Mouse (Mus musculus): ENCODE results near the gene Ddx17. TPM values are rescaled to one million over a fixed set of nuclear protein-coding genes. Genes with fewer than 3 reads are reported as not detected.
A peak's percentile ranks its signal among the peaks of the same experiment; 100 is the strongest.

Gene Ddx17
- polyA plus RNA-seq, 1 experiment from 2014 or later = 109 TPM

DNA sequence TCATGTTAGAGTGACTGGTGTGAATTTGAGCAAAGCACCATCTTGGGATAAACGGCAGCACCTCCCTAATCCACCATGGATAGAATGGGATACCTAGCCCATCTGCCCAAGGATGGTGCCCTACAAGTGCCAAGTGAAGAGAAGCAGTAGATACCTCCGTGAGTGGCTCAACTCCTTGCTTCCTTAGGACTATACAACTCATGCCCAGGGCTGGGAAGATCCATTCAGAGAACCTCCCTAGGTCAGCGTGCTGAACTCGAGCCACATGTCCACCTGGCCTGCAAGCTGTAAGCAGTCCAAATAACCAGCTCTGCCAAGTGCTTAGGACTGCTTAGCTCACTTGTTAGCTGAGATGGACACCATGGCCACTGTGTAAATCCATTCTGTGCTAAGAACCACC, 19.3 kb downstream of the Ddx17 start:
- no peaks in the 10 kb centered on the region for H3K9me3 ChIP-seq (ENCODE audit: control insufficient read depth, low read length)
- 85% methylated on average over 4 of the region's 4 CpGs for WGBS
- no peak for DNase-seq (ENCODE audit: low spot score)
- H3K27me3 ChIP-seq (ENCODE audit: control insufficient read depth, insufficient read depth, low read length) = no peaks in the 10 kb centered on the region
- no peak overlapping the region for H3K9ac ChIP-seq (ENCODE audit: low read length)
- peaks cover 22% of the 10 kb centered on the region for H3K36me3 ChIP-seq (ENCODE audit: control insufficient read depth, insufficient read depth, low read length)
- H3K4me2 ChIP-seq (ENCODE audit: low read depth, low read length, severe bottlenecking) = no peak overlapping the region
- H3K27ac ChIP-seq (ENCODE audit: low read depth, low read length) = no peak overlapping the region
- no peaks in the 10 kb centered on the region for H3K4me1 ChIP-seq (replicated peaks; ENCODE audit: control insufficient read depth, insufficient read depth, low read length)
- ATAC-seq (replicated peaks; ENCODE audit: low FRiP score) = no peak; the same call in 1 of the 2 replicates
- no peak overlapping the region for H3K4me3 ChIP-seq (ENCODE audit: low read depth, low read length)

DNA sequence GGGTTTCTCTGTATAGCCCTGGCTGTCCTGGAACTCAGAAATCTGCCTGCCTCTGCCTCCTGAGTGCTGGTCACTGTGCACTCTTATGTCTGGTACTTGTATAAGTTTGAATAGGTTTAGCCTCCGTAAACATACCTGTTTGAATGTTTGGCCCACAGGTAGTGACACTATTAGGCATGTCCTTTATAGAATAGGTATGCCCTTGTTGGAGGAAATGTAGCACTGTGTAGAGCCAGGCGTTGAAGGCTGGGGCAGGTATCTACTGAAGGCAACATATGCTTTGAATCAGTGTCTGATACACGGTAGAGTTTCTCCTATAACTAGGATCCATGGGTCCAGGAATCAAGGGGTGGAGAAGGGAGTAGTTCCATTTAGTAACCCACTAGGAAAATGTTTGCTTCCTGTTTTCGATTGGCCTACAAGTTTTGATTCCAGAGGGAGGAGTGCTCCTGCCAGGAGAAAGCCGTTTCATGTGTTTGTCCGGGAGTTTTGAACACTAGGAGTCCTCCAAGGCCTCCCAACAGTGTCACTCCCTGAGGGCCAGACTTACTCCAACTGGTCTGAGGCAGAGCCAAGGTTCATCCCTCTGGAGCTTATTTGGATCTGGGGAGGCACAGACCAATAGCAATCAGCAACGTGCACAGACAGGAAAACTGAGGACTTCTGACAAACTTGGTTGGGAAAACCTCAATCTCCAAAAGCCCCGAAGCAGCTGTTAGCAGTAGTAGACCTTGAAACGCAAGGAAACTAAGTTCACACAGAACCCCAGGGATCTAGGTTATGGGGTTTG, 20.4 kb downstream of the Ddx17 start:
- H3K4me2 ChIP-seq (ENCODE audit: low read depth, low read length, severe bottlenecking) = no peak overlapping the region
- no peak overlapping the region for H3K9ac ChIP-seq (ENCODE audit: low read length)
- H3K27ac ChIP-seq (ENCODE audit: low read depth, low read length) = no peak overlapping the region
- H3K4me3 ChIP-seq (ENCODE audit: low read depth, low read length) = no peak overlapping the region
- peaks cover 18% of the 10 kb centered on the region for H3K36me3 ChIP-seq (ENCODE audit: control insufficient read depth, insufficient read depth, low read length)
- 72% methylated on average over 9 of the region's 9 CpGs for WGBS
- no peak for DNase-seq (ENCODE audit: low spot score)
- no peaks in the 10 kb centered on the region for H3K9me3 ChIP-seq (ENCODE audit: control insufficient read depth, low read length)
- no peaks in the 10 kb centered on the region for H3K27me3 ChIP-seq (ENCODE audit: control insufficient read depth, insufficient read depth, low read length)
- no peaks in the 10 kb centered on the region for H3K4me1 ChIP-seq (replicated peaks; ENCODE audit: control insufficient read depth, insufficient read depth, low read length)
- ATAC-seq (replicated peaks; ENCODE audit: low FRiP score) = no peak

DNA sequence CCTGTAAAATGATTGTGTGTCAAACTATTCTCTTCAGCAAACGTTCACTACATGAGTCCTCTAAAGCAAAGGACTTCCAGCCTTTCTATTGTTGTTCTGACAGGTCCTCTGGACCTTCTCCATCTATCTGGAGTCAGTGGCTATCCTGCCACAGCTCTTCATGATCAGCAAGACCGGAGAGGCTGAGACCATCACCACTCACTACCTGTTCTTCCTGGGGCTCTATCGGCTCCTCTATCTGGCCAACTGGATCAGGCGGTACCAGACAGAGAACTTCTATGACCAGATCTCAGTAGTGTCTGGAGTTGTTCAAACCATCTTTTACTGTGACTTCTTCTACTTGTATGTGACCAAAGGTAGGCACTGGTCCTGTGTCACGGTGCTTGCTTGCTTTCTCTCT, 21.0 kb downstream of the Ddx17 start:
- WGBS = 91% methylated on average over 5 of the region's 5 CpGs
- no peak overlapping the region for H3K27ac ChIP-seq (ENCODE audit: low read depth, low read length)
- DNase-seq (ENCODE audit: low spot score) (no peak), ATAC-seq (replicated peaks; ENCODE audit: low FRiP score) (no peak)
- no peak overlapping the region for H3K4me3 ChIP-seq (ENCODE audit: low read depth, low read length)
- peaks cover 15% of the 10 kb centered on the region for H3K36me3 ChIP-seq (ENCODE audit: control insufficient read depth, insufficient read depth, low read length)
- H3K9ac ChIP-seq (ENCODE audit: low read length) = no peak overlapping the region
- H3K9me3 ChIP-seq (ENCODE audit: control insufficient read depth, low read length) = no peaks in the 10 kb centered on the region
- no peak overlapping the region for H3K4me2 ChIP-seq (ENCODE audit: low read depth, low read length, severe bottlenecking)
- no peaks in the 10 kb centered on the region for H3K27me3 ChIP-seq (ENCODE audit: control insufficient read depth, insufficient read depth, low read length)
- H3K4me1 ChIP-seq (replicated peaks; ENCODE audit: control insufficient read depth, insufficient read depth, low read length) = no peaks in the 10 kb centered on the region

DNA sequence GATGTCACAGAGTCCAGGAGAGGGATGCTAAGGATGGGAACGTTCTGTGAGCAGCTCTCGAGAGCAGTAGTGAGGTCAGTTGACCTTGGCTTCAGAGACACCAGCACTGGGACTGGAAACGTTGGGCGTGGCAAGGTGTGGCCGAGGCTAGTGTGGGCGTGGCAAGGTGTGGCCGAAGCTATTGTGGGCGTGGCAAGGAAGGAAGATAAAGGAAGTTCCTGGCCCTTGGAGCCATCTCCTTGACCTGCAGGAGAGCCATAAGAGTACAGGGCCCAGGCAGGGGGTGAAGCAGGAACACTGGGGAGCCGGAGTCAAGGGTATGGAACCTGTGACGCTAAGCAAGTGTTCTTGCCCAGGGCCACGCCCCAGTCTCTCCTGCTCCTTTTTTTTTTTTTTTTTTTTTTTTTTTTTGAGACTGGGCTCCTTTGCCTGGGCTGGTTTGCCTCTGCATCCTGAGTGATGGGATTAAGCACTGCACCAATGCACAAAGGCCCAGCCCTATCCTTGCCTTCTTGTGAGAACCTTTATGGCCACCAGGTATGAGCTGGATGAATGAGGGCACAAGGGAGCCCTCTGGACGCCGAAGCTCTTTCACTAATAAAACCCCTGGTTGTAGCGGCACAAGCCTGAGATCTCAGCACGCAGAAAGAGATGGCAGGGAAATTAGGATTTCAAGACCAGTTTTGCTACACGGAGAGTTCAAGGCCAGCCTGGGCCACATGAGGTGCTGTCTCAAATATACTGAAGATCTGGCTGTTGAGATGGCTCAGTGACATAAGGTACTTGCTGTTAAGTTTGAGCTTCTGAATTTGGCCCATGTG, 26.9 kb downstream of the Ddx17 start:
- WGBS = 49% methylated on average over 16 of the region's 16 CpGs
- ATAC-seq (replicated peaks; ENCODE audit: low FRiP score) (no peak), DNase-seq (ENCODE audit: low spot score) (no peak)
- no peak overlapping the region for H3K4me3 ChIP-seq (ENCODE audit: low read depth, low read length)
- no peaks in the 10 kb centered on the region for H3K9me3 ChIP-seq (ENCODE audit: control insufficient read depth, low read length)
- no peaks in the 10 kb centered on the region for H3K36me3 ChIP-seq (ENCODE audit: control insufficient read depth, insufficient read depth, low read length)
- H3K27ac ChIP-seq (ENCODE audit: low read depth, low read length) = no peak overlapping the region
- H3K27me3 ChIP-seq (ENCODE audit: control insufficient read depth, insufficient read depth, low read length) = peaks cover 33% of the 10 kb centered on the region
- H3K4me2 ChIP-seq (ENCODE audit: low read depth, low read length, severe bottlenecking) = no peak overlapping the region
- no peak overlapping the region for H3K9ac ChIP-seq (ENCODE audit: low read length)
- H3K4me1 ChIP-seq (replicated peaks; ENCODE audit: control insufficient read depth, insufficient read depth, low read length) = peaks cover 7% of the 10 kb centered on the region; the same call in 1 of the 2 replicates

DNA sequence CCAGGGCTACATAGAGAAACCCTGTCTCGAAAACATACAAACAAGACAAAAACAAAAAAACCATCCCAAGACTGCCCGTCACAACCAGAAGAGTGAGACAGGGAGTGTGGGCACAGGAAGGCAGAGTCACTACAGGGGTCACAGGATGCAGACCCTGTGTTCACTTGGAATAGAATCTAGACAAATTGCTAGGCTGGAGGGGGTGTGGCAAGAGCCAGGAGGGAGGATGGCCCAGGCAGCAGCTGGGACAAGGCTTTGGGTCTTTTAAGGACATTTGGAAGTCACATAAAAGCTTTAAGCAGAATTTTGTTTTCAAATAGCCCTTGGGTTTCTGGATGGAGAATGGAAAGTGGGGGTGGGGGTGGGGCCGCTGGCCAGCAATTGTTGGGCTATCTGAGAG, 28.0 kb downstream of the Ddx17 start:
- Histone ChIP-seq H3K4me3 (ENCODE audit: low read depth, low read length) (no peak overlapping the region), H3K4me1 (replicated peaks; ENCODE audit: control insufficient read depth, insufficient read depth, low read length) (peaks cover 7% of the 10 kb centered on the region; the same call in 1 of the 2 replicates), H3K9me3 (ENCODE audit: control insufficient read depth, low read length) (no peaks in the 10 kb centered on the region), H3K27me3 (ENCODE audit: control insufficient read depth, insufficient read depth, low read length) (peaks cover 44% of the 10 kb centered on the region), H3K4me2 (ENCODE audit: low read depth, low read length, severe bottlenecking) (no peak overlapping the region), H3K27ac (ENCODE audit: low read depth, low read length) (no peak overlapping the region), H3K36me3 (ENCODE audit: control insufficient read depth, insufficient read depth, low read length) (no peaks in the 10 kb centered on the region), H3K9ac (ENCODE audit: low read length) (no peak overlapping the region)
- ATAC-seq (replicated peaks; ENCODE audit: low FRiP score) (no peak), DNase-seq (ENCODE audit: low spot score) (no peak)
- 85% methylated on average over 3 of the region's 3 CpGs for WGBS

DNA sequence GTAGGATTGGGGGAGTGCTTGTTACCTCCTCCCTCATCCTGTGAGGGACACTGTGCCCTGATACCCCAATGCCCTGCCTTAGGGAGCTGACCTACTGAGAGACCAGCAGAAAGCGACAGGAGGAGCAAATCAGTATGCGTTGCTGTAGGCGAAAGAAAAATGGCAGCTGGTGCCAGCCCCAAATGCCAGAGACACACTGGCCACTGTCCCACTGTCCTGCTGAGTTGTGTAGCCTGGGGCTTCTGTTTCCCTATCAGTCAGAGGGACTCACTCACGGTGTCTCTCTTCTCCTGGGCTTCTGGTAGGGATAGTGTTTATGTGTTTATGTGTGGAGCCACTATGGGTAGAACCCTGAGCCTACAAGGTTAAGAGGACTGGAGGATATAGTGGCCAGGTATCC, 28.8 kb downstream of the Ddx17 start:
- Histone ChIP-seq H3K27ac (ENCODE audit: low read depth, low read length) (no peak overlapping the region), H3K4me1 (replicated peaks; ENCODE audit: control insufficient read depth, insufficient read depth, low read length) (peaks cover 7% of the 10 kb centered on the region; the same call in 1 of the 2 replicates), H3K9me3 (ENCODE audit: control insufficient read depth, low read length) (no peaks in the 10 kb centered on the region), H3K4me2 (ENCODE audit: low read depth, low read length, severe bottlenecking) (no peak overlapping the region), H3K36me3 (ENCODE audit: control insufficient read depth, insufficient read depth, low read length) (no peaks in the 10 kb centered on the region), H3K27me3 (ENCODE audit: control insufficient read depth, insufficient read depth, low read length) (peaks cover 50% of the 10 kb centered on the region), H3K9ac (ENCODE audit: low read length) (no peak overlapping the region), H3K4me3 (ENCODE audit: low read depth, low read length) (no peak overlapping the region)
- 82% methylated on average over 4 of the region's 4 CpGs for WGBS
- DNase-seq (ENCODE audit: low spot score) = no peak
- no peak for ATAC-seq (replicated peaks; ENCODE audit: low FRiP score)

DNA sequence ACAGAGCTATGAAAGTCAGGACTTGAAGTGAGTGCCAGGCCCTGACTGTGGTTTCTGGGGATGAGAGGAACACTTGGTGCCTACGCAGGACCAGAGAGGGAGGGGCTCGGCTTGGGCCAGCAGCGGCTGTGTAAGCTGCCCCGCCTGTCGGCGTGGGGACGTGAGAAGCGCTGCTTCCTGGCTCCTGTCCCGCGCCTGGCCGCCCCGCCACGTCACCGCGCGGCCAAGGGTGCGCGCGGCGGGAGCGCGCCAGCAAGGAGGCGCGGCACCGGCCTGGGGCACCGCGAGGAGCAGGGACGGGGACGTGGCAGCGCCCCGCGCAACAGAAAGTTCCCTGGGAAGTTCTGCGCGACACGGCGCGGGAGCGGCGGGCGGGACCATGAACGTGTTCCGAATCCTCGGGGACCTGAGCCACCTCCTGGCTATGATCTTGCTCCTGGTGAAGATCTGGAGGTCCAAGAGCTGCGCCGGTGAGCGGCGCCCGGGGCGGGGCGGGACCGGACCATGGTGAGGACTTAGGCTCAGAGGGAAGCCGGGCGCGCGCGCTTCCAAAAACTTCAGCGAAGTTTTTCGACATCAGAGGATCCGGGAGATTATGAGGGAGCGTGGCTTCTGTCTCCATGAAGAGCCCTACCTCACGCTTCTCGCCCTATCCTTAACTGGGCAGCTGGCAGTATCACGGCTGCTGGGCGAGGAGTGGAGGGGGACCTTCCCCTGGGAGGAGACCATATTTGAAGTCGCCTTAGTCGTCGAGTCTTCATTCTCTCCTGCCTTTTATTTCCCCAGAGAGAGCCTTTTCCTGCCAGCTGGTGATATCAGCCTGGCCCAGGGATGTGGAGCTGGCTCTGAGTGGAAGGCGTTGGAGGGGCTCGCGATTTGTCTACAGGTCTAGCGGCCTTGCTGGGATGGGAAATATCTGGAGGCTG, 30.1 kb downstream of the Ddx17 start, which contains the start of gene Kdelr3:
TSS of gene Kdelr3 (plus strand) at position 241 of the 926 bp plus-strand sequence.
- peaks cover 58% of the 10 kb centered on the region for H3K27me3 ChIP-seq (ENCODE audit: control insufficient read depth, insufficient read depth, low read length)
- H3K4me1 ChIP-seq (replicated peaks; ENCODE audit: control insufficient read depth, insufficient read depth, low read length) = peaks cover 15% of the 10 kb centered on the region
- peak within 1 kb of the TSS; percentile 93 for H3K4me2 ChIP-seq (ENCODE audit: low read depth, low read length, severe bottlenecking)
- peak; percentile 50 for ATAC-seq (replicated peaks; ENCODE audit: low FRiP score)
- WGBS = under 1% methylated on average over 69 of the region's 71 CpGs
- DNase-seq (ENCODE audit: low spot score) = peak; percentile 73
- H3K9ac ChIP-seq (ENCODE audit: low read length) = peak within 1 kb of the TSS; percentile 49
- no peak within 1 kb of the TSS for H3K27ac ChIP-seq (ENCODE audit: low read depth, low read length)
- H3K9me3 ChIP-seq (ENCODE audit: control insufficient read depth, low read length) = no peaks in the 10 kb centered on the region
- peak within 1 kb of the TSS; percentile 47 for H3K4me3 ChIP-seq (ENCODE audit: low read depth, low read length)
- H3K36me3 ChIP-seq (ENCODE audit: control insufficient read depth, insufficient read depth, low read length) = no peaks in the 10 kb centered on the region

DNA sequence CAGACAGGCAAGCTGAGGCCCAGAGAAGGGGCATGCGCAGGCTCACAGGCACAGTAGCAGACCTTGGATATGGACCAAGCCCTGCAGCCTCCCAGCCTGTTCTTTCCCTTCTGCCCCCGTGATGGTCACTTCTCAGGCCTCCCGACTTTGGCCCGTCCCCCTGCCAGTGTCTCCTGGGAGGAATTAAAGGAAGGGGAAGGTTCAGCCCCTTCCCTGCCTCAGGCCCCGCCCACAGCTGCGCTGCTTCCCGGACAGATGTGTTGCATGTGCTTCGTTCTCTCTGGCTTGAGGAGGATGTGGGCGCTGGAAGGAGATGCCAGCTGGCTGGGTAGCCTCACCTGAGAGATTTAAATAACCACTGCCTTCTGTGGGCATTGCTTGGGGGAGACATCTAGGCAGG, 32.6 kb downstream of the Ddx17 start:
- WGBS = 9% methylated on average over 9 of the region's 9 CpGs
- peaks cover 77% of the 10 kb centered on the region for H3K27me3 ChIP-seq (ENCODE audit: control insufficient read depth, insufficient read depth, low read length)
- H3K9ac ChIP-seq (ENCODE audit: low read length) = no peak overlapping the region
- no peaks in the 10 kb centered on the region for H3K36me3 ChIP-seq (ENCODE audit: control insufficient read depth, insufficient read depth, low read length)
- DNase-seq (ENCODE audit: low spot score) (no peak), ATAC-seq (replicated peaks; ENCODE audit: low FRiP score) (no peak)
- no peak overlapping the region for H3K4me2 ChIP-seq (ENCODE audit: low read depth, low read length, severe bottlenecking)
- H3K9me3 ChIP-seq (ENCODE audit: control insufficient read depth, low read length) = no peaks in the 10 kb centered on the region
- peaks cover 18% of the 10 kb centered on the region for H3K4me1 ChIP-seq (replicated peaks; ENCODE audit: control insufficient read depth, insufficient read depth, low read length)
- no peak overlapping the region for H3K27ac ChIP-seq (ENCODE audit: low read depth, low read length)
- H3K4me3 ChIP-seq (ENCODE audit: low read depth, low read length) = no peak overlapping the region

Data from forebrain, embryonic 11.5 days (tissue).